Mouse (Mus musculus): ENCODE measurements around the gene Nhsl1.

GRCm38 (mm10) chr10:18334176-18334575, 15.4 kb downstream of the Nhsl1 start:
- TF ChIP-seq CTCF (IDR thresholded peaks at IDR 0.05; ENCODE audit: control insufficient read depth, insufficient read depth, insufficient read length), result no peak
- TF ChIP-seq MYOD1 (IDR thresholded peaks at IDR 0.05; ENCODE audit: control insufficient read depth, insufficient read length, low read depth), result no peak
- TF ChIP-seq MAX (IDR thresholded peaks at IDR 0.05), result no peak
- TF ChIP-seq USF1 (IDR thresholded peaks at IDR 0.05; ENCODE audit: low read depth), result no peak
- no peak for TF ChIP-seq MYOG (IDR thresholded peaks at IDR 0.05; ENCODE audit: control insufficient read depth, extremely low read depth, insufficient read length)

Data from C2C12 (cell line).